Mouse (Mus musculus): Measurements from ENCODE around the gene Gfy. TPM values are rescaled to one million over a fixed set of nuclear protein-coding genes. Genes with fewer than 3 reads are reported as not detected.

Gfy gene
- total RNA-seq, 2 experiments from 2014 or later, result not detected

Small RNA genes within 50 kb of the gene (microRNA-seq; reads per million reads assigned to microRNA genes)
- gene Mir5121 (9.6 to 13.5 reads per million in 2 experiments), gene Mir7055 (0 reads per million in 2 experiments)

Other genes with a start within 250 kb of the Gfy start
- not detected for gene Tsks, start 236.4 kb downstream of the Gfy start, total RNA-seq (2021)
- gene Cpt1c, start 204.7 kb downstream of the Gfy start, total RNA-seq (2021), result 1 to 10 TPM; 4.4 to 5.1 TPM
- 100 to 1,000 TPM; 306 to 324 TPM for gene Prmt1, start 193.0 kb downstream of the Gfy start, total RNA-seq (2021)
- gene Irf3, start 181.9 kb downstream of the Gfy start, total RNA-seq (2021), result 10 to 100 TPM; 42.0 to 43.0 TPM
- gene Bcl2l12, start 180.9 kb downstream of the Gfy start, total RNA-seq (2021), result 10 to 100 TPM; 21.7 to 25.2 TPM
- 10 to 100 TPM; 78.5 to 80.3 TPM for gene Scaf1, start 163.2 kb downstream of the Gfy start, total RNA-seq (2021)
- 10 to 100 TPM; 71.2 to 73.4 TPM for gene Rras, start 161.6 kb downstream of the Gfy start, total RNA-seq (2021)
- 10 to 100 TPM; 35.4 to 36.7 TPM for gene Prr12, start 126.7 kb downstream of the Gfy start, total RNA-seq (2021)
- 10 to 100 TPM; 31.7 to 34.6 TPM for gene Nosip, start 117.1 kb downstream of the Gfy start, total RNA-seq (2021)
- gene Prrg2, start 116.9 kb downstream of the Gfy start, total RNA-seq (2021), result 10 to 100 TPM in 1 of 2 experiments, 1 to 10 TPM in 1; 9.5 to 10.2 TPM
- gene Rcn3, start 87.3 kb downstream of the Gfy start, total RNA-seq (2021), result 10 to 100 TPM; 88.0 to 90.9 TPM
- 10 to 100 TPM; 35.3 to 41.1 TPM for gene Fcgrt, start 75.7 kb downstream of the Gfy start, total RNA-seq (2021)
- gene Rps11, start 55.1 kb downstream of the Gfy start, total RNA-seq (2021), result 100 to 1,000 TPM; 846 to 864 TPM
- 1,000 to 10,000 TPM; 1,039 to 1,207 TPM for gene Rpl13a, start 50.8 kb downstream of the Gfy start, total RNA-seq (2021)
- gene Gm45713, start 43.3 kb downstream of the Gfy start, total RNA-seq (2021), result not detected
- gene Flt3l, start 43.1 kb downstream of the Gfy start, total RNA-seq (2021), result 1 to 10 TPM; 1.5 to 2.1 TPM
- gene Pih1d1, start 25.3 kb downstream of the Gfy start, total RNA-seq (2021), result 10 to 100 TPM; 58.5 to 67.0 TPM
- 10 to 100 TPM; 44.8 to 53.8 TPM for gene Aldh16a1, start 25.0 kb downstream of the Gfy start, total RNA-seq (2021)
- gene Slc17a7, start 15.6 kb downstream of the Gfy start, total RNA-seq (2021), result 10 to 100 TPM in 1 of 2 experiments, 1 to 10 TPM in 1; 9.1 to 12.4 TPM
- gene Pth2, start 1.4 kb upstream of the Gfy start, total RNA-seq (2021), result not detected
- gene Ccdc155, start 25.3 kb upstream of the Gfy start, total RNA-seq (2021), result under 1 TPM in 1 of 2 experiments, not detected in 1; 0.25 TPM
- gene Dkkl1, start 32.6 kb upstream of the Gfy start, total RNA-seq (2021), result not detected
- 10 to 100 TPM; 66.4 to 69.4 TPM for gene Tead2, start 36.2 kb upstream of the Gfy start, total RNA-seq (2021)
- 1 to 10 TPM; 2.1 to 3.6 TPM for gene Cd37, start 59.5 kb upstream of the Gfy start, total RNA-seq (2021)
- under 1 TPM in 1 of 2 experiments, not detected in 1; 0.18 TPM for gene Slc6a16, start 61.5 kb upstream of the Gfy start, total RNA-seq (2021)
- not detected for gene Slc6a21, start 97.9 kb upstream of the Gfy start, total RNA-seq (2021)
- 10 to 100 TPM; 26.2 to 29.2 TPM for gene Trpm4, start 154.2 kb upstream of the Gfy start, total RNA-seq (2021)
- 100 to 1,000 TPM; 182 to 202 TPM for gene Hrc, start 155.7 kb upstream of the Gfy start, total RNA-seq (2021)
- under 1 TPM; 0.26 to 0.34 TPM for gene Ppfia3, start 187.4 kb upstream of the Gfy start, total RNA-seq (2021)
- 1 to 10 TPM; 1.5 to 2.4 TPM for gene Lin7b, start 191.0 kb upstream of the Gfy start, total RNA-seq (2021)
- gene Snrnp70, start 216.2 kb upstream of the Gfy start, total RNA-seq (2021), result 100 to 1,000 TPM; 203 to 223 TPM
- gene Kcna7, start 226.1 kb upstream of the Gfy start, total RNA-seq (2021), result under 1 TPM; 0.43 to 0.59 TPM
- gene Ntf5, start 234.1 kb upstream of the Gfy start, total RNA-seq (2021), result under 1 TPM; 0.17 to 0.43 TPM
- not detected for gene Lhb, start 241.3 kb upstream of the Gfy start, total RNA-seq (2021)

Measured in heart, postnatal 4 days (tissue).